Mouse (Mus musculus) urinary bladder, adult 18-20 months (tissue): ENCODE results near the gene Slc22a23.

Experiments
- DNase-seq, 2 experiments: peaks; one replicate each; pipeline ENCODE4 v3.0.0; 2022; ENCODE audit warnings: low spot score in 2 of 2, mixed read lengths in 2 of 2

Slc22a23 gene

DNA sequence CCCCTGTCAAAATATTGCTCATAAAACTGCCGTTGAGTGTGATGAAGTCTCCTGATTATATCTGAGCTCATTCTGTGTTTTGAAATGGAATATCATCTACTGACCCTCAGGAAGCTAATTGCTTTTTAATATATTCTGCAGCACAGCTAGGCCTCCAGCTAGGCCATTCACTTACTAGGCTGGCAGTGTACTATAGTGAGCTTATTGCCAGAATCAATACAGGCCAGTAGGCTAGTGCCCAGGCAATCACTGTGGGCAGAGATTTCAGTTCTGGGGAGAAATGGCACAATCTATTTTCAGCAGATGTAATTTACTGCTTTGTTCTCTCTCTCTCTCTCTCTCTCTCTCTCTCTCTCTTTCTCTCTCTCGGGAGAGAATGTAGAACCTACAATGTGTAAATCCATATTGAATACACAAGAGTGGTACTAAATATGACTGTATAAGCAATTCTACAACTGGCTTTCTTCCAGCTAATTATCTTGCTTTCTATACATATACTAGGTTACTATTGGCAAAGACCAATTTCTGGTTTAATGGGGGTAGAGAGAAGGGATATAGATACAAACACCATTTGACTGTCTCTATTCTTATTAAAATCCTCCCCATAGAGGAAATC is 75.5 kb downstream of the Slc22a23 start:
- no peak for DNase-seq

DNA sequence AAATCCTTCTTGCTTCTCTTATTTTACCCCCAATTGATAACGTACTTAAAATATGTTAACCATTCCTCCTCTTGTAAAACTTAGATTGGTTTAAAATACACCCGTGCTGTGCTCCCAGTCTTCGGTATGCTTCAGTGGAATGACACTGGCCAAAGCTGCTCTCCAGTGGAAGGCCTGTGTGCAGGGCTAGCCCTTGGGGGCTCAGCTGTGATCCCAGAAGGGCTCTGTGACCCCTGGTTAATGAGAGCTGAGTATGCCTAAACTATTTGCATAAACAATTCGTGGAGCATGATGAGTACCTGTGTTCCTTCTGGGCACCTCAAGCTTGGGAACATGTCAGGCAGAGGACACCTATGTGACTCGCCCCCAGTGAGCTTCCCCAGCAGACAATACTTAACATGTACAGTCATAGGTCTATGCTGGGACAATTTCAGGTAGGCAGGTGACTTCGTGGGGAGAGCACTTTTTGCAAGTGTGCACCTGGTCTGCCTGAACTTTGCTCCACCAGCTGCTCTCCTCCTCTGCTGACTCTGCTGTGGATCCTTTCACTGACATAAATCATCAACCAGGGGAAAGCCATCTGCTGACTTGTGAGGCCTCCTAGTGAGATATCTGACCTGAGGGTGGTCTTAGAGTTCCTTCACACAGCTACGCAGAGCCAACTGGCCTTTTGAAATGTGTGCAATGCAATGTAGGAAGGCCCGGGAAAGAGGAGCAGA is 77.9 kb downstream of the Slc22a23 start:
- DNase-seq, result no peak

DNA sequence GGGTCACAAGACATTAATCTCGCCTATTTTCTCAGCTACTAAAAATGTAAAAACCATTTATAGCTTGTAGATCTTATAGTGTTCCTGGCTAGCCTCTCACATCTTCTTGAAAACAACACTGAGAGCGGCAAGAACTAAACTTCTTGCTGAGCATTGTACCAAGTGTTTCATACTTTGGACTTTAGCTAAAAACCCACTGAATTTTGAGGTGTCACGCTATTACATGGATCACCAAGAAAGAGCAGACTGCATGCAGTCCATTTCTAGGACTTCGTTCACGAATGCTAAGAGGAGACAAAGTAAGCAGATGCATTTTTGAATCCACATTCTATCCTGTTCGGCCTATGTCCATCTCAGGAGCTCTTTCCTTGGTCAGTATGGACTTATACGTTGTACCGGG is 78.9 kb downstream of the Slc22a23 start:
- DNase-seq, result no peak

DNA sequence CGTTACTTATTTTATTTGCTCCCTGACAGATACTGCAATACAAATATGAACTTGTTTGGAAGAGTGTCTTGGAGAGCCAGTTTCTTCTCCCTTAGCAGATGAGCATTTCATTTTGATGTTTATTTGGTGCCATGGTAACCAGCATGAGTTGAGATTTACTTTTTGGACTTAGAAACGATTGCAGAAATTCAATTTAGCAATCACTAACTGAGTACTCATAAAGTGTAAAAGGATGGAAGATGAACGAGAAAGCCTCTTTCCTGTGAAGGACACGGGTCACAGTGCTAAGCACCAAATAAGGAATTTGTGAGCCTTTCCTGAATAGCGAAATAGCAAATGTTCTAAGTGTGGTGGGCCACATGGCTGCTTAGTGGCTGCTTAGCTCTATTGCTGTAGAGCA is 79.4 kb downstream of the Slc22a23 start:
- DNase-seq, result no peak

DNA sequence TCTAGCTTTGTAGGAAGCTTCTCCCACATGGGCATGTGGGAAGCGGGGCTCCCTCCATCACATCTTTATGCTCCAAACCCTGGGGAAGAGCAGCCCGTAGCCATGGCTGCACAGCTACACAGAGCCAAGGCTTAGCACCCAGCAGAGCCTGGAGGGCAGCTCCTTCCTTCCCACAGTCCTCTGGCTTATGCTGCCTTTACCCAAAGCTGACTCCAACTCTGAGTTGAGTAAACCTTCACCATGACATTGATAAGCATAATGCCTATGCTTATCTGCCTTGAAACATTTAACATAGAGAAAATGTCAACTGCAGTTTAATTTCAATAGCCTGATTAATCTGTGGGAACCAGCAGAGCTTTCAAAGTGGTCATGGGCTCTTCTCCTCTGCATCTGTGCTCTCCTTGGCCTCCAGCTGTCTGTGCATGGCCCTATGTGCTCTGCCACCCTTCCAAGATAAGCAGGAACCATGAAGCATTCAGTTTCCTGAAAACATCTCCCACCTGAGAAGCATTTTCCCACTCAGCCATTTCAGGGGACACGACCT is 79.9 kb downstream of the Slc22a23 start:
- no peak for DNase-seq

DNA sequence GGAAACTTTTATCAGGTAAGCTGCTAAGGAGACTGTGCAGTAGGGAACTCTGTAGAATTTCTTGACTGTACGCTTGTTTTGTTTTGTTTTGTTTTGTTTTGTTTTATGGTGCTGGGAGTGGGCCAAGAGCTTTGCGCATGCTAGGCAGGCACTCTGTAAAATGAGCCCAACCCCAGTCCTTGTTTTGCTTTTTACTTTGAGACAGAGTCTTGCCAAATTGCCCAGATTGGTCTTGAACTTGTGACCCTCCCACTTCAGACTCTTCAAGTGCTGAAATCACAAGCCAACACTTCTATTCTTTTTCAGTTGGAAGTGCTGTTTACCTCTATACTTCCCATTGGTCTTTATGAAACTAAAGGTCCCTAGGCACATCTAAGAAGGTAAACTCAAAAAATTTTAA is 80.5 kb downstream of the Slc22a23 start:
- DNase-seq, result no peak

DNA sequence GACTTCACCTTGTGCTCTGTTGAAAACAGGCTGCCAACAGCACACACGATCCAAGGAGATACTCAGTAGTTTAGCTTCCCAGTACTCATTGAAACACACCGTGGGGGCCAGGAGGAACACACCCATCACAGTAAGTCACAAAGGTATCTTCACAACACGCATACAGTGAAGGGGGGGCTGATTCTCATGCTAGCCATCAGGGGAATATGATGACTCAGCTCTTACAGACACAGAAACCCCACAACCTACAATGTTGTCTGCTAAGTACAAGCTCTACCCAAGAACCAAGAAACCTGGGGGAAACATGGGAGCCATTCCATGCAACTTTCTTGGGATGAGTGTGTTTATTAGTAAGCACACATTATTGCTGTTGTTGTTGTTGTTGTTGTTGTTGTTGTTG is 86.2 kb downstream of the Slc22a23 start:
- no peak for DNase-seq

DNA sequence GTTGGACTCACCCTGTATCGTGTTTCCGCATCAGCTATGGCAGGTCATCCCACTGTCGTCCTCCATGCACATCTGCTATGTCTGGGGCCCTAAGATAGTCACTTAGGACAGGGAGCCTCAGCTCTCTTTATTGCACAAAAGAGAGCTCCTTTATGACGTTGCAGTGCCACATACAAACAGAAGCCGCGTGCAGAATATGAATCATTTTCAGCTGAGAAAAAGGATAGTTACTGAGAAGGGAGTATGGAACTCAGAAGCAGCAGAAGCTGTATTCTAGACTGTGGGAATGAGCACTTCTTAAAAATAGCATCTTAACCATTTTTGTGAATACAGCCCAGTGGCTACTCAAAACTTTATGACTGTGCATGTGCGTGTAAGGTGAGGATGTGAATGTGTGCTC is 87.8 kb downstream of the Slc22a23 start:
- DNase-seq, result no peak

DNA sequence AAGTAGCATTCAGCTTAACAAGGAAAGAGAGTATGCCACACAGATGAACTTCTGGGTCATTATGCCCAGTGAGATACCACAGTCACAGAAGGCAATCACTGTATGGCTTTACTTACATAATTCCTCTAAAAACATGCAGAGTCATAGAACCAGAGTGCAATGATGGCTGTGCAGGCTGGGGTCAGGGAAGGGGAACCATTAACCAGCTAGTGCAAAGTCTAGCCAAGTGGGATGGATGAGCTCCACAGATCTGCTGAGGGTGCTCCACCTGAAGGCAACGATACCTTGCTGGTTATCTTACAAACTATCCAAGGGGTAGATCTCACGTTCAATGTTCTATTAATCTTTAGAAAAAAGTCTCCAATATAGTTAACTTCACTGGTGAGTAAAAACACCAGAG is 88.3 kb downstream of the Slc22a23 start:
- no peak for DNase-seq

DNA sequence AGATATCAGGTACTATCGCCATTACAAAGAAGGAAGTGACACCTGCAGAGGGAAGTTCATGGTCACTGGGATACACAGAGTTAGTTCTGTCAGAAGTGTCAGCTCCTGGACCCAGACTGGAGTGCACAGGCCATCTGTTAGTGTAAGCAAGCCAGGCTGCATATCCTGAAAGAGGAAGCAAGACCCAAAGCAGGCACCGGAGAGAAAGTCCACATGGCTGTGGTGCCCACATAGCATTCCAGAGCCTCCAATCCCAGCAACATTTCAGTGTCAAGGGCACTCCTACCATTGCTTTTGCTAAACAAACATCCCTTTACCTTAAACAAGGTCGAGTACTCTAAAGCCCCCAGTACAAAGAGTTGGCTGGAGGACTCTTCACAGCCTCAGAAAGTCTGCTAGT is 89.7 kb downstream of the Slc22a23 start:
- DNase-seq, result no peak

DNA sequence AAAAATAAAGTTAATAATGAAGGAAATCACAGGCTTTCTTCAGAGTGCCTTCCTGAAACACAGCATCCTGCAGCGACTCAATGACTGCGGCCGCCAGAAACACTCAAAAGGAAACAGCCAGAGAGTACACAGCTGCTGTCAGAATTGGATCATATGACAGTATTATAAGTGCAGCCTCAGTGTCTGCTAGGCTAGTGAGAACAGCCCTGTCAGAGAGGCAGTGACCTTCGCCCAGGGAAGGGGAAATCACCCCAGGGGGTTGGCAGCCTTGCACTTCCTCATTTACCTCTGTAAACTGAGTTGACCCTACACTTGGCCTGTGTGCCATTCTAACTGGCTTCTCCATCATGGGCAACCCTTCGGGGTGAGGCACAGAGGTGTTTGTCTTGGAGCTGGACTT is 90.3 kb downstream of the Slc22a23 start:
- DNase-seq, result no peak

DNA sequence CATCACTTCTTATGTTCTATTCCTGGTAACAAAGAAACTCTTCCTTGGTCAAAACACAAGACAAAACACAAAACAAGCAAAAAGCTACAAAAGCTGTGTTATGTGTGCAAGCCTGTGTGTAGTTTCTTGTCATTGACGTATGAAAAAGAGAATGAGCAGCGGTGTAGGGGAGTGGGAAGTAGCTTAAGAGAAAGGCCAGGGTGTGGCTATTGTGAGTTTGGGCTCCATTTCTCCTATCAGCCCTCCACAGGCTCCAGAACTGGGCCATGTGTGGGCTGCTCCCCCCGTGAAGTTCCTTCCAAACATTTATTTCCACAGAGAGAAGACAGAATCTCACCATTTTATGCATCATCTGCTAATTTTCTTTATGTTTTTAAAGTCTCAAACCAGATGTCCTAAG is 91.2 kb downstream of the Slc22a23 start:
- no peak for DNase-seq

DNA sequence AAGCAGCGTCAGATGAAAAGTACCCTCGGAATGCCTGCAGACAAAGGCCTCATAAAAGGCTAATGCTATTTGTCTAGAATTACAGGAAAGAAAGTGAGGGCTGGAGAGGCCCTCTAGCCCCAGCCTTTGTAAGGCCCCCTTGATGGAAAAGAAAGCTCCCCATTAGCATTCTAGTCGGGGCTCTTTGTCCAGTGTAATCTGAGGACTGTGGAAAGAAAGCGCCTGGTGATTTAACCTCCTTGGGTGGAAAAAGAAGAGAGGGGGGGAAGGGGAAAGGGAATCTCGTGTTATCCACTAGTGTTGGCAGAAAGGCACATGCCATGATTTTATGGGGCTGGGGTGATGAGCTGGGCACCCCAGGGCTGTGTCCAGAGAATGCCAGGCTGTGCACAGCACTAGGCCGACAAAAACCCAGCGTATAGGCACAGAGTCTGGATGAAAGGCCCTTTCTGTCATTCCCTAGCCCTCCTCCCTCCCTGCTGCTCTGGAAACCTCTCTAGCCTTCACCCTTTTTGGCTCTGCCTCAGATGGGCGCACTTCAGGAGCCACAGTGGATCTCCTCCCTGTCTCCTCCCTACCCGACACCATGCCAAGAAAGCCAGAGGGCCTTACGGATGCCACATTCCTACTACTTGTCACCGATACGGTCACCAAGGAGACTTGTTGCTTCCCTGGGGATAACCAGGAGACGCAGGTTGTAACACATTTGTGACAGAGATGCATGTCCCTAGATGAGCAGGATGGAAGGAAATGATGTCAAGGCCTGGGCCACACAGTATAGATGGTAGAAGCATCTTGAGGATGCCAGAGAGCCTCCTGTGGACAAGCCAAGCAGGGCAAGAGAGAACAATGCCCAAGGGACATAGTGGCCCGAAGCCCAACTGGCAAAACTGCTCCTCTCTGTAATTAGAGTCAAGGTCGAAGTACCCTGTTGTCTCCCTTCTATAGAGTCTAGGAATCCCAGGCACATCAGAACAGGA is 95.8 kb downstream of the Slc22a23 start:
- no peak for DNase-seq

DNA sequence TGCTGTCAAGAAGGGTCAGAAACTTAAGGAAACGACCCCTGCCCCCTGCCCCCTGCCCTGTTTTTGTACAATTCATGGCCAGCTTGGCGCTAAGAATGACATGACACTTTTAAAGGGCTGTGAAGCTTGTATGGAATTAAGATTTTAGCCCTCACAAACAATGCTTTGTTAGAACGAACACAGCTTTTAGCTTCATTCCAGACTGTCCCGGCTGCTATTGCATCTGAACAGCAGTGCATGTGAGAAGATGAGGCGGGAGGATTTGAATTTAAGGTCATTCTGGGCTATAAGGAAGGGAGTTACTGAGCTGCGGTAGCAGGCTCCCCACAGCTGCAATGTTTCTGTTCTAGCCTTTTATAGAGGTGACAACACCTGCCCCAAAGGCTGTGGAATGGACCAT is 96.9 kb downstream of the Slc22a23 start:
- no peak for DNase-seq

DNA sequence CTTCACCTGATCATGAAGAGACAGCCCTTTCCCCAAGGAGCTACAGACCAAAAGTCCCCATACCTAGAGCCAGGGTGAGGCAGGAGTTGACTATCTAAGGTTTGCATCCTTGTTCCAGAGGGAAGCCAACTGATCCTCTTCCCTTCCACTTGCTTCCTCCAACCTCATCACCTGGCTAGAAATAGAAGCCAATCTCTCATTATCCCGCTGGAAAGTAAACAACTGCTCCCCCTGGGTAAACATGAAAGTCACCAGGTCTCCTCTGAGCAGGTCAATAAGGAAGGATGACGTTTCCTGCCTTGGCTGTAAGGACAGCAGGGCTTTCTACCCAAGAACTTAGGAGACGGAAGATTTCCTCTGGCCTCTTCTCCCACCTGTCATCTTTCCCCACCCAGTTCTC is 98.2 kb downstream of the Slc22a23 start:
- no peak for DNase-seq

DNA sequence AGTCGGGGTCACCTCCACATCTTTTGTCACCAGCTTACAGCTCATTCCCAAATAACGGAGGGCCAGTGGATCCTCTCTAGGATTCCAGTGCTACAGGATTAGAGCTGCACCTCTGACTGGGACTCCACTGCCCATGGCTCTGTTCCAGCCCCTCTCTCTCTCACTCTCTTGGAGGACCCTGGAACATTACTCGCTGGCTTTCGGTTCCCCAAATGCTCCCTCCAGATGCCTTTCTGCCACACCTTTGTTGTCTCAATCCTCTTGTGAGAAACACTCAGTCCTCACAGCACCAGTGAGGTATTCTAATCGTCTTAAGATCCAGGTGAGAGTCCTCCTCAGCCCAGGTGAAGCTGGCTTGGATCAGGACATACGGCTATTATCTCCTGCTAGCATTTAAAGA is 99.8 kb downstream of the Slc22a23 start:
- no peak for DNase-seq

DNA sequence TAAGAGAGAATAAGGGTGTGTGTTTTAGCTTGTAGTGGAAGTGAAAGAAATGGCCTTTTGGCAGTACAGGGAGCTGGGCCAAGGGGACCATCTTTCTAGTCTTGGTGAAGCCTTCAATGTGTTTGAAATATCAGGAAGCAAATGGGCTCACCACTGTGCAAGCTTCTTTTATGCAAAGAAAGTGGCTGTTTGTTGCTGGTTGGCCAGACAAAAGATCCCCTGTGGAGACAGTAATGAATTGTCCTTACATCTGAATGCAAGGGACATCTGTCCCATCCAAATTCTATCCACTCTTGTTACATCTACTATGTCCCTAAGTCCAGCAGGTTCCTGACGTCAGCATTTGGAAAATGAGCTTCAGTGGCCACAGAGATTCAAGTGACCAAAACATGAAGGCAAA is 100.8 kb downstream of the Slc22a23 start:
- no peak for DNase-seq

DNA sequence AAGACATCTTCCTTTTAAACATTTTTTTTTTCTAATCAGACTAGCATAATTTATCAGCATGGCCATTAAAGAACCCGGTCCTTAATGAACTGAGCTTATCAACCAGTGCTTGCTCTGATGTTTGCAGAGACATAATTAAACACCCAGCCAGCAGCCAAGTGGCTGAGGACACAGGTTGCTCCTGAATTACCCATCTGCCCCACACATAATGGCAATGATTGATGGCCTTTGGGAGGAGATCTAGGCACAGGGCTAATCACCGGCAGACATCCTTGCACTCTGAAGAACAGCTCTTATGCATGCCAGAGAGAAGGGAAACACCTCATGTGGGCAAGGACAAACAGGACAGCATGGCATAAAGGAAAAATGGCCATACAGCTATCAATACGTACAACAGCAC is 102.8 kb downstream of the Slc22a23 start:
- DNase-seq, result no peak

DNA sequence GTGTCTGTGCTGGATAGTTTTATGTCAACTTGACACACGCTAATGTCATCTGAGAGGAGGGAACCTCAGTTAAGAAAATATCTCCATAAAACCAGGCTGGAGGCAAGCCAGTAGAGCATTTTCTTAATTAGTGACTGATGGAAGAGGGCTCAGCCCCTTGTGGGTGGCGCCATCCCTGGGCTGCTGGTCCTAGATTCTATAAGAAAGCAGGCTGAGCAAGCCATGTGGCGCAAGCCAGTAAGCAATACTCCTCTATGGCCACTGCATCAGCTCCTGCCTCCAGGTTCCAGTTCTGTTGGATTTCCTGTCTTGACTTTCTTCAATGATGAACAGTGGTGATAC is 104.9 kb downstream of the Slc22a23 start:
- DNase-seq, result no peak

DNA sequence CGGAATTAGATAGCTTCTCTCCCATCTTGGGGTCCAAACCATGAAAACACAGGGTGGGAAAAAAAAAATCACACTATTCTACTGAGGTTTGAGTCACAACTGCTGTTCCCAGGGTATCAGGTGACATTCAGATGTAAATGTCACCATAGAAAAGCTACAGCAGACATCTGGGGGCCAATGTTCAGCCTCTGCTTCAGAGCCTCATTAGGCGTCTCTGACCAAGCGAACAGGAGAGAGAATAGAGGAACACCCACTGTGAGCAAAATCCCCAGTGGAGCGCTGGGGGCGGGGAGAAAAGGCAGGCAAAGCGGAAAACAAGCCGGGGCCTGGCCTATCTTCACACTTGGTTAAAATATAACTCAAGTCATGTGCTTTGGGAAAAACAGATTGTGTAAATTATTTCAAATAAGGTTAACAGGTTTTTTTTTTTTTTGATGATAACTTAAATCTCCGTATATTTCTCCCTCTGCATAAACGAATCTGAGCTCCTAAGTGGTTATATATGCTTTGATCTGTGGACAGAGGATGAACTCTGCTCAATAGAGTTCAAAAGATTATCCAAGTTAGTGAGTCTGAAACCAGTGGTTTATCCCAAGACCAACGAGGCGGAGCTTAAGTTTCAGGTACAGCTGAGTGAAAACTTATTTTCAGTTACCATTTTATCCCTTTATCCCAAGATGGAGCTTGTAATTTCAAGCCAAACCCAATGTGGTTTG is 105.5 kb downstream of the Slc22a23 start:
- peak in 1 of 2 experiments; percentile 22 for DNase-seq

DNA sequence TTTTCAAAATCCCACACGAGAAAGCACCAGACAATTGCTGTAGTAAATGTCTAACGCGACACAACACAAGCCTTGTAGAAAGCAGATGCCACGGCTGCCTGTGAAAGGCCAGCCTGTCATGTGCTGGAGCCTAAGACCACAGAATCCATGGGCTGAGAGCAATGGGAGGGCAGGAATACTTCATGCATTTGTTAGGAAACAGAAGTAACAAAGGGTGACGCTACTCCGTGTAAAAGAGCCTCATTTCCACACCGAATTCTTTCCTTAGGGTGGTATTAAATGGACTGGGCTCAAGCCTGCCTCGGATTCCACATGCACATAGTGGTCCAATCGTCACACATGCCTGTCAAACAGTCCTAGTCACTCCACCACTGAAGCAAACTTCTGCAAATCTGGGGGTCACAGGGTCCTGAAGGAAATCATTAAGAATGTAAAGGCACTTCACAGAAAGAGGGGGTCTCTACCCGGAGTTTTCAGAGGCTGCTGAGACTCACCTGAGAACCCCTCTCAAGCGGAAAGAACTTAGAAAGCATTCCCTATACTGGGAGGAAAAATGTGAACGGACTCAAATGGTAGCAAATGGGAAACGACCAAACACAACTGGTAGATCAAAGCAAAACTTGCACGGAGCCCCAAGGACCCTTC is 106.2 kb downstream of the Slc22a23 start:
- DNase-seq, result no peak
